Mouse (Mus musculus): ENCODE data around the gene Sdk2.
A peak's percentile ranks its signal among the peaks of the same experiment; 100 is the strongest.

Gene Sdk2

DNA sequence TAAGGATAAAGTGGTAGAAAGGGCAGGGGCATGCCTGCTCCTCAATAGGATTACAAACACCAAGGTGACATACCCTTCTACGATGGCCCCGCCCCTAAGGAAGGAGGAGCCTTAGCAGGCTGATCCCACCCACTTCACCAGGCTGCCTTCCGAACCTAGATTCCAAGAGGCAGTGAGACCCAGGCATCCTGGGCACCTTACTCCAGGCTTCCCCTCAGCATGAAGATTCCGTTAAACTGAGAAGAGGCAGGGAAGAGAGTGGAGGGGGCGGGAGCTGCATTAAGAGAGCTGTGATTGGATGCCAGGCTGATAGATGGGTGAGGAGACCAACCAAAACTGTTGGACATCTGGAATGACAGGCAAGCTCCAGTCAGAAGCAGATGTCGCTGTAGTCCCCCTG lies 76.4 kb downstream of the Sdk2 start:
- peak; percentile 79 to 86 for DNase-seq (ENCODE audit: low spot score in 2 of 2)

GRCm38 (mm10) chr11:113990065-113990464 lies 76.8 kb downstream of the Sdk2 start:
- DNase-seq (ENCODE audit: low spot score in 2 of 2) = no peak

GRCm38 (mm10) chr11:113985826-113986416 lies 80.9 kb downstream of the Sdk2 start:
- no peak for DNase-seq (ENCODE audit: low spot score in 2 of 2)

GRCm38 (mm10) chr11:113981732-113982503 lies 84.9 kb downstream of the Sdk2 start:
- DNase-seq (ENCODE audit: low spot score in 2 of 2) = no peak

GRCm38 (mm10) chr11:113981088-113981487 lies 85.8 kb downstream of the Sdk2 start:
- no peak for DNase-seq (ENCODE audit: low spot score in 2 of 2)

- DNase-seq (ENCODE audit: low spot score in 2 of 2) = no peak
Observed at GRCm38 (mm10) chr11:113978318-113978717, 88.5 kb downstream of the Sdk2 start.

- no peak for DNase-seq (ENCODE audit: low spot score in 2 of 2)
Observed at GRCm38 (mm10) chr11:113975667-113975970, 91.2 kb downstream of the Sdk2 start.

DNA sequence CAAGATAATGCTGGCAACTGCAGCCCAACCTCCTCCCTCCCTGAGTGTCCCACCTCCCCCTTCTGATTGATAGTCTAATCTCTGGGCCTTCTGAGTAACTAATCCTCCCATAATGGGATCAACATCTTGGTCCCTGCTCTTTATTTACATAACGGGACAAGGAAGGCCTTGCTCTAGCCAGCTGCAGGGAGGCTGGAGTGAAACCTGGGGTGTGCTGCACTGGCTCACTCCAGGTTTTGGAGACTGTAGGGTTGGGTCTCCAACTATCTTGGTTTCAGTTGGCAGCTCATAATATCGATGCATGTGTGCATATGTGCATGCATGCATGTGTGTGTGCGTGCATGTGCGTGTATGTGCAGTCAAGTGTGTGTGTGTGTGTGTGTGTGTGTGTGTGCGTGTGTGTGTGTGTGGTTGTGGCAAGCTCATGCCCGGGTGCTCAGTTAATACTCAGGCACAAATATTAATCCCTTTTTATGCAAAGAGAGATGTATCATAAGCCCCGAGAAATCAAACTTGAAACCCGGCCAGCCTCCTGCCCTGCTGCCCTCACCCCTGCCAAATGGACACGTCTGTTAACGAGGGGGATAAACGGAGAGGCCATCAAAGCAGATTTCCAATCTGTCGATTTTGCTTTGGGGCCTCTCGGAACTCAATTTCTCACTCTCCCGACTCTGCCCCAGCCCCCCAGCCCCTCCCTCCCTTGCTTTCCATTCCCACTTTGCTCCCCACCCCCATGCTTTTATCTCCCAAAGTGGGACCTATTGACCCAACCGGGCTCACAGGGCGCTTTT lies 91.8 kb downstream of the Sdk2 start:
- no peak for DNase-seq (ENCODE audit: low spot score in 2 of 2)

DNA sequence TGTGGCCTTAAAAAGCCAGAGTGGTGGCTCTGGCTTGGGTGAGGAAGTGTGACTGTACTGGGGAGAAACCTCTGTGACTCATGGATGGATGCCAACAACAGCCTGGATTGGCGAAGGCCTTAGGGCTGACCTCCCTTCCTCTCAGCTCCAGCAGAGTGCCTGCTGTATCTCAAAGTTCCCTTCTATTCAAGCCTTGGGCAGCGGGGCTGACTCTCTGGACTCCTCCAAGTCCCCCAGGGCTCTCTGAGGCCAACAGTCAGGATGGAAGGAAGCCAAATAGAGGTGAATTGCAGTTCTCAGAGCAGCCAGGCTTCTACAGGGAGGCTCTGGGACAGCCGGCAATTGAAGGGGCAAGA lies 94.4 kb downstream of the Sdk2 start:
- DNase-seq (ENCODE audit: low spot score in 2 of 2) = no peak

DNA sequence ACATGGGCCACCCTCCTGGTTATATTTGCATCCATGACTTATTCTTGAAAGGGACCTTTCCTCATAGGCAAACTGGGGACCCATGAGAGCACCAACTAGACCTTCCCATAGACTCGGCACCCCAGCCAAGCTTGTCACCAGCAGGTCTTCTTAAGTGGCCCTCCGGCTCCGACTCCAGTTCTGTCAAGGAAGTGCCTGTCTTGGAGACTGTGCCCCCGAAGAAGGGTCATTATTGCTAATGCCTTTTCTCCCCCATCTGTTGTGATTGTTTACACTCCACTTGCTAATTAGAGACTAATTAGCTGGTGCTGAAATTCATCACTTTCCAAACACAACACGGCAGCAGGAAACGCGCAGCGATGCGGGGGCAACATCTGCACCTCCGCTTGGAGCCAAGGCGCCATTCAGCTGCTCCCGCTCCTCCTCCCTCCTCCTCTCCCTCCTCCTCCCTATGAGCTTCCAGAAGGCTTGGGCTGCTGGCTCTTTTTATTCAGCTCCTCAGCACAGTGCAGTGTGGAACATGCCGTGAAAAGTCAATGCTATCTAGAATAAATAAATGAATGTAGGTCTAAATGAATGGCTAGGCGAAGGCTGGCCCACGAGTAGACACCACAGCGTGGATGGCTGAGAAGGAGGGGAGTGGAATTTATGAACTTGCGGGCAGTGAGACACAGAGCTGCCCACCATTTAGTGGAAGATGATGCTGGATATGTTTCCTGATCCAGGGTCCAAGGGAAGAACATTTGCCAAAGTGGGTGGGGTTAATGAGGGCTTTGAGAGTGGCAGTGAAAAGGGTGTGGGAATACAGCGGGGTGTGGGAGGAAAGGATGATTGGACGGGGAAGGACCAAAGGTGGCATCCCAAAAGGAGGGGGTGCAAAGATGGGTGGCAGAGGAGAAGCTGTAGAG lies 95.0 kb downstream of the Sdk2 start:
- peak; percentile 82 to 83 for DNase-seq (ENCODE audit: low spot score in 2 of 2)

- no peak for DNase-seq (ENCODE audit: low spot score in 2 of 2)
Observed at GRCm38 (mm10) chr11:113970026-113970425, 96.8 kb downstream of the Sdk2 start.

DNA sequence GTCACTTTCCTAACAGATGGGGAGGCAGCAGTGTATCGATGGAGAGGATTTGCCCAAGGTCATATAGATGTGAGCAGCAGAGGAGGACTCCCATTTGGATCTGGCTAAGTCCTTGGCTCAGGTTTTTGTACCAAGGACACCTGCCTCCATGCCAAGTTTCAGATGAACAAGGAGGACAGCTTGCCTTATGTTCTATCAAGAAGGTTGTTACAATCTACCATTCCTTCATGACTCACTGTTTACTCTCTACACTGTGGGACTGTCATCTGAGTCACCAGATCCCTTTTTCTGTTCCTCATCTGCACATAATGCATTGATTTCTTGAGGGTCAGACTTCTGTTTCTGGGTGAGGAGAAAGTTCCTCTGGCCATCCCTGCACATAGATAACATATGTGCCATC lies 101.6 kb downstream of the Sdk2 start:
- DNase-seq (ENCODE audit: low spot score in 2 of 2) = peak in 1 of 2 experiments; percentile 8

DNA sequence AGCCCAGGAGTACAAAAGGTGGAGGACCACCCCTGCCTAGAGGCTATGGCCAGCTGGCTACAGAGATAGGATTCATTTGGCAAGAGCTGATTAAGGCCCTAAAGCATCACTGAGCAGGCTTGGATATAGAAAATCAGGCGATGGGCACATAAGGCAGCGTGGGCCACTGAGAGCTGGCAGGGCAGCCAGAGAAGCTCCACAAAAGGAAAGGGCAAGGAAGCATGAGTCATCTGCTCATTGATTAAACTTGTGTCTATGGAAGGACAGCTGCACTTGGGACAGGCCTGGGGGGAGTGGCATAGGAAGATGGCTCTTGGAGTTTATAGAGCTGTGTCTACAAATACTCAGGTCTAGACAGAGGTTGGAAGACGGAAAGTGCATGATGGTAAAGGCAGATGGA lies 104.1 kb downstream of the Sdk2 start:
- DNase-seq (ENCODE audit: low spot score in 2 of 2) = no peak

DNA sequence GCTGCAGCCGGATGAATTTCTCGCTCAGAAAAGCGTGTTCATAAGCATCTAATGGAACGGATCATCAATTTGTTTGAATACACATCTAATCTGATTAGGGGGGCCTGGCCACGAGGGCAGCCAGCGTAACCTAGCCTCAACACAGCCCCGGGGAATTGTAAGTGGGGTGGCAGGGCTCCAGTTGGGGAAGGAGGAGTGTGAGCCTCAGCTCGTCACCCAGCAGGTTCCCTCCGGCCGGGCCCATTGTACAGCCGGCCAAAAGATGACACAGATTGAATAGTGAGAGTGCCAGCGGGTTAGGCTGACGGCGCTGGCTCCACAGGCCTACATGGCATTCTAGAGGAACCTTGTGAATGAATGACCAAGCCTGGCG lies 115.2 kb downstream of the Sdk2 start:
- DNase-seq (ENCODE audit: low spot score in 2 of 2) = no peak

DNA sequence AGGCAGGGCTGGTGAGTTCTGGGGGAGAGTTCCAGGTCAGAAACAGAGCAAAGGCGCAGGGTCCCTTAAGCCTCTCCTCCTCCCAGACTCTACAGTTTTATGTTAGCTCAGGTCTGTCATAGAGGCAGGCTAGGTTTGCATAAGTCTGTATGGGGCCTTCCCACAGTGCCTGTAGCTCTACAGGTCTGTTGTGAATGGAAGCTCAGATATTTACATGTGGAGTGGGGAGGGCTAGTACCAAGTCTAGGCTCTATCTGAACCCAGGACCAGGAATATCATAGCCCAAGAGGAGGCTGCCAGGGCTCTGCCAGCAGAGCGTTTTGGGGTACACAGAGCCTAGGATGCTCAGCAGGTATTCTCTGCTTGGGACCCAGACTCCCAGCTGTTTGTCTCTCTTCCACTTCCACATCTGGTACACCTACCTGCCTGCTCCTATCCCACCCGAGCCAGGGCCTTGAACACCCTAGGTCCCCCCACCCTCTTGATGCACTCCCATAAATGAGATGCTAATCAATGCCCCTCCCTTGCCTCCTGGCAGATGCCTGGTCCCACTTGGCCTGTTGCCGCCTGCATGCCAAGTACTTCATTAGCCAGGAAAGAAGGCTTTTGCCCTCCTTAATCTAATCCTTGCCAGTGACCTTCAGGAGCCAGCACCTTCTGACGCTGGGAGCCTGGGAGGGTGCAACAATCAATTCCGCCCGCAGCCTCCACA lies 115.8 kb downstream of the Sdk2 start:
- DNase-seq (ENCODE audit: low spot score in 2 of 2) = no peak

- peak; percentile 55 to 64 for DNase-seq (ENCODE audit: low spot score in 2 of 2)
Observed at GRCm38 (mm10) chr11:113948676-113949075, 118.2 kb downstream of the Sdk2 start.

DNA sequence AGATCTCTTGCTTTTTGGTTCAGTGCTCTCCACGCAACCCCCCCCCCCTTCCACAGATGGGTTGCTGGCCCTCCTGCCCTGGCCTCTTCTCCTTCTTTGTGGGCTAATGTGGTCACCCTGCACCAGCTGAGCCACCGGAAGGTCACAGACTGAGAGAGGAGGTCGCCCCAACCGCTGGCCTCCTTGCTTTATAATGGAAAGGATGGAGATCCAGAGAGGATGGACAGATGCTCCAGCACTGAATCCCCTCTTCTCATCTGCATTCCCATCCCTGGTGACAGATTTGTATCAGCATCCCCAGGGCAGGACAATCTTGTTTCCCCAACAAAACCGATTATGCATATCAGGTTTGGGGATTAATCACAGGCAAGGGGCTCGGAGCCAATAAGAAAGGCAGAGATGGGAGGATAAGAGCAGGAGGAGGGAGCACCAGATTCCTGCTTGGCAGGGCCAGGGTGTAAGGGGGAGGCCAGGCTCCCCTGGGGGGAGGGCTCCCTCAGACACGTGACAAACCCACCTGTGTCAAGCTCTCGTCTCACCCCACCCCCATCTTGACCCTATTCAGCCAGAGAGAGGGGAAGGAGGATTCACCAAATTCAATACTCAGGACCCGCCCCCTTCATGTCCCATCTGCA lies 124.6 kb downstream of the Sdk2 start:
- no peak for DNase-seq (ENCODE audit: low spot score in 2 of 2)

DNA sequence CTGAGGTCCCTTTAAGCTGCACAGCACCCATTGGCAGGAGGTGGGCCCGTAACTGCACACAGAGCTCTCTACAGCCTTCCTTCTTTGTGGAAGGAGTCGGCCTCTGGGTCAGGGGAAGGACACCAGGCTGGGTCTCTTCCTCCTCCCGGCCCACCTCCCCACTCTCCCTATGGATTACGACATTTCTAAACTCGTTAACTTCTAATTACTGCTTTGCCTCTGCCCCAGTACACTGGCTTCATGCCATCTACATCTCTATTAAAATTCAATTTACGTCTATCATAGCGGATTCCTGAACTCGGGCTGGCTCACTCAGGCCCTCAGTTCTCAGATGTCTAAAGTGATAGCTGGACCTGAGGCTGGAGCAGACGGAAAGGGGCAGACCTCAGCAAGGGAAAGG lies 133.2 kb downstream of the Sdk2 start:
- DNase-seq (ENCODE audit: low spot score in 2 of 2) = no peak

DNA sequence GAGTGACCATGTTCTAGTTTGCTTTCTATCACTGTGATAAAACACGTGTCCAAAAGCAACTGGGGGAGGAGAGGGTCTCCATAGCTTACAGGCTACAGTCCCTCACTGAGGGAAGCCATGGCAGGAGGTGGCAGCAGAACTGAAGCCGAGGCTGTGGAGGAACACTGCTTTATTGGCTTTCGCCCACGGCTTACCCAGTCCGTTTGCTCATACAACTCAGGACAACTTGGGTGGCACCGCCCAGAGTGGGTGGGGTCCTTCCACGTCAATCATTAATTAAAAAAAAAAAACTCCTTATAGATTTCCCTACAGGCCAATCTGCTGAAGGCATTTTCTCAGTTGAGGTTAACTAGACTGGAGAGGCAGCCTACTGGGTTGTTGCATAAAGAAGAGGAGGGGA lies 133.9 kb downstream of the Sdk2 start:
- no peak for DNase-seq (ENCODE audit: low spot score in 2 of 2)

GRCm38 (mm10) chr11:113931701-113932100 lies 135.1 kb downstream of the Sdk2 start:
- peak; percentile 39 to 43 for DNase-seq (ENCODE audit: low spot score in 2 of 2)

DNA sequence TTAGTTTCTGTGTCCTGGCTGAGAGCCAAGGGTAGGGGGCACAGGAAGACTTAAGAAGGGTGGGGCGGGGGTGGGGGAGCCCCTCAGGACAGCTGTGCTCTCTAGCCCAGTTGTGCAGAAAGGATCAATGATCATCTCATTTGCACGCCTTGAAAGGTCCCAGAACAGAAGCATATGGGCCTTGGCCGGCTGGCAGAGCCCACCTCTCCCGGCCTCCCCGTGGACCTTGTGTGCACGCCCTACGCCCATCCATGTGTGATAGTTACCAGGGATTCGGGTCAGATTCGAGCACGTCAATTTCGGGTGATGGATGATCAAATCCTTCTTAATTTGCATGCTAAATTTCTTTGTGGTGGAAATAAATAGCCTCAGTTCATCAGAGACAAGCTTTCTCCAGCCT lies 136.7 kb downstream of the Sdk2 start:
- DNase-seq (ENCODE audit: low spot score in 2 of 2) = no peak

All from right cerebral cortex, adult 2 months (tissue).